Mouse (Mus musculus) left cerebral cortex, adult 11 months (tissue): Measurements from ENCODE around the gene Asf1b.
"Not testable (repeated sequence)": the region's sequence is repeated elsewhere in the genome, so short reads cannot be mapped to it uniquely, and the experiment has no call there.

Experiments used
- DNase-seq: peaks from one replicate; pipeline ENCODE4 v3.0.0; 2022; ENCODE audit warnings: low spot score

Asf1b gene

DNA sequence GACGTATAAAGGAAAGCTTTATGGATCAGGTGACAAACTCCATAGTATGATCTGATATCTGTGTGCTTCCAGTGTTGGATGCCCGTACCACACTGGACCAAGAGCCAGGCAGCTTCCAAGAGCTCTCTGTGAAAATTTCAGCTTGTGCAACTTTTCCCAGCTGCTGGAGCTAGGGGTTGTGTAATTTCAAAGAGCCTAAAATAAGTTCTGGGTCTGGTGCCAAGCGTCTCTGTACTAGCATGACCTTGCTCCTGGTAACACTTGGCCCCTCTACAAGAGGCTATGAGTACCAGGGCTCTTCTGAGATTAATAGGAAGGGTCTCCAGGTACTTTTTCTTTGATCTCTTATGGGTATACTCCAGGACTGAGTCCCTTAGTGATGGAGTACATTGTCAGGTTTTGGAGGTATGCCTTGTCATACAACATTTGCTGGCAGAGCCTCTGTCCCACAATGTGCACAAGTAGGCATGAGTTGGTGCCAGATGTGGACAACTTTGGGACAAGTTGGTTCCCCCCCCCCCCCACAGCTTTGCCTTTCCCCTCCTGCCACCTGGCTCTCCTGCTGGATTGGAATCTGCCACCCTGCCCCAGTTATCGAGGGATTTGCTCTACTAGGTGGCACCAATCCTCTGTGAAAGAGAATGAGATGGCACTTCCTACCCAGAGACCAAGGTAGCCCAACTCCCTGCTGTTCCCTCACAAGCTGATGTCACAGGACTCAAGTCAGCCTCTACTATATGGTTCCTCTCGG is 8.9 kb downstream of the Asf1b start:
- no peak for DNase-seq

- DNase-seq = no peak
Measured at GRCm38 (mm10) chr8:83967701-83968100, 12.4 kb downstream of the Asf1b start.

- DNase-seq = no peak
Measured at GRCm38 (mm10) chr8:83971121-83971520, 15.8 kb downstream of the Asf1b start.

- DNase-seq = no peak
Measured at GRCm38 (mm10) chr8:83971661-83972060, 16.4 kb downstream of the Asf1b start.

DNA sequence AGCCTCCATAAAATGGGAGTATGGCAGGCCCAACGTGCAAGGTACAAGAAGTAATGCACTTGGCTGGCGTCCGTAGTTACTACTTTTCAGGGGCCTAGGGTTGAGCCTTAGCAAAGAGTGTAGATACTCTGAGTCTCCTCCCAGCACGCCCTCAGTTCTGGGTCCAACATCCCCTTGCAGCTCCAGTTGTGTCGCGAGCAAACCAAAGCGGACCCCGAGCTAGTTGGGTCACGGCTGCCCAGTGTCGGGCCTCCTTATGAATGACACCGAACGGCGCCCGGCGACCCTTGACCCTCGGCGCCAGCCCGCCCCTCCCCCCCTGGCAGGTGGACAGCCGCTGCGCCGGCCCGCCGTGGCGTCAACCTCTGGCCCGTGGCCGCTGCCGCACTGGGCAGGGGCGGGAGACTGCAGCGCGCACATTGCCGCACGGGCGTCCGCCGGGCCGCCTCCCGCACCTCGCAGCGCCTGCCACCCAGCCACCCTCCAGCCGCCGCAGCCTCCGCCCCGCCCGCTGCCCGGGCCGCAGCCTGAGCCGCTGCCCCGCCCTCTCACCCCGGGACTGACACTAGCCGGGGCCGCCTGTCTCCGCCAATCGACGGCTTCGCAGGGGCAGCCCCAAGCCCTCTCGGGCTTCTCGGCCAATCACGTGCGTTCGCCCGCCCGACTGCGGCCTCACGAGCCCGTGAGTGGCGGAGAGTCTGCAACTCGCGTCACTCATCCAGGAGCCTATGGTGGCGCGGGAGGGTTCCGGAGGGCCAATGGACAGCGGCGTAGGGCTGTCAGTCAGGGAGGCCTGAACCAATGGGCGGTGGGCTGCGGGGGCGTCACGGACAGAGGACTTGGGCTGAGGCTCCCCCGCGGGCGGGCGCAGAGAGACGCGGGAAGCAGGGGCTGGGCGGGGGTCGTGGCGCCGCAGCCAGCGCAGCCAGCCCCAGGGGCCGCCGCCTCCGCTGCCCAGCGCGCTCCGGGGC is 17.1 kb downstream of the Asf1b start, which contains the start of gene Prkaca:
Gene Prkaca, plus strand, starts transcription at position 844 of the 971 bp plus-strand sequence.
- peak; percentile 99 for DNase-seq

DNA sequence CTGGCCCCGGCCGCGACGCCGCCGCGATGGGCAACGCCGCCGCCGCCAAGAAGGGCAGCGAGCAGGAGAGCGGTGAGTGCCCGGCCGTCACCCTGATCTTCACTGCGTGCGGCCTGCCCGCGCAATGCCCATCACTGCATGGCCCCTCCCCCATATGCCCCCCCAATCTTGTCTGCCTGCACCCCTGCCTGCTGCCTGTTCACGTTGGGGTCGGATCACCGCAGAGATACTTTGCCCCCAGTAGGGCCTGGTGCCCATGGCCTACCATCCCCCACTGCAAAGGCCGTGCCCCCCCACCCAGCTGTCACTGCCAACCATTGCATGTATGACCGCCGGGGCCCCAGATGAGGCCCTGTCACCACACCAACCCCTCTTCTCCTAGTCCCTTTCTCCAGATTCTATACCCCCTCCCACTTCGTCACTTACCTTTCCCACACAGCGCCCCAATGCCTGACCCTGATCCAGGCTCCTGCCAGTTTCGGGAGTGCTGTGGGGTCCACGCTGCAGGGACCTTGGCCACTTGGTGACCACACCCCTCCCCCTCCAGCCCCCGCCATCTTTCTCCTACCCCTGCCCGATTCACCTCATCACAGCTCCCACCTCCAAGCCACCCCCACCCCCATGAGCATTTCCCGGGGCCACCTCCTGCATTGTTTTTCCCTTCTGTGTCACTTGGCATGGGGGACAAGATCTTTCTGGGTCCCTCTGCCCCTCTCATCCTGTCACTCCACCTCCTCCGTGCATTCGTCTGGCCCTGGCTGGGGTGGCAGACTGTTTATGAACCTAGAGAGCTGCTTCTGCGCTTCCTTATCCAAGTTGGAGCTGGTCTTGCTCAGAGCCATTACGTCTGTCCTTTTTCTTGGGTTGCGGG is 18.1 kb downstream of the Asf1b start:
- DNase-seq = no peak

GRCm38 (mm10) chr8:83974521-83974920 is 19.2 kb downstream of the Asf1b start:
- no peak for DNase-seq

DNA sequence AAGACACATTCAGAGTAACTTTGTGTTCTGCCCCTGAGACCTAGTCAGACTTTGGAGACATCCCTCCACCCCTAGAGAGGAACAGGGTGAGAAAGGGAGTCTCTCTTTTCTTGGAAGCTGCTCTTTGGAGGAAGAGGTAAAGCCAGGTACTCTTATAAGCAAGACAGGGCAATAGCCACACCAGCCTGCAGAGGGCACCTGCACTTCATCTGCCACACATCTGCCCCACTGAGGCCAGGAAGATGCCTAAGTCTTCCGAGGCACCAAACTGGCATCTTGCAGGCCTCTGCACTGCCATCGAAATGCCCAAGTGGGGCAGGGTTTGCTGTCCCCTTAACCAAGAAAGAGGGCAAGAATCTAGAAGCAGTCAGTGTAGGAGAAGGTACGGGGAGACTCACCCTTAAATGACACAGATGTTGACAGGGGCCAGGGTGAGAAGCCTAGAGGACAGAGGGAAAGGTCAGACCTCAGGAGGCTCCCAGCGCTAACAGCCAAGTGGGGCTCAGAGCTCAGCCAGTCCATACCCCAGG is 20.9 kb downstream of the Asf1b start:
- DNase-seq = no peak

DNA sequence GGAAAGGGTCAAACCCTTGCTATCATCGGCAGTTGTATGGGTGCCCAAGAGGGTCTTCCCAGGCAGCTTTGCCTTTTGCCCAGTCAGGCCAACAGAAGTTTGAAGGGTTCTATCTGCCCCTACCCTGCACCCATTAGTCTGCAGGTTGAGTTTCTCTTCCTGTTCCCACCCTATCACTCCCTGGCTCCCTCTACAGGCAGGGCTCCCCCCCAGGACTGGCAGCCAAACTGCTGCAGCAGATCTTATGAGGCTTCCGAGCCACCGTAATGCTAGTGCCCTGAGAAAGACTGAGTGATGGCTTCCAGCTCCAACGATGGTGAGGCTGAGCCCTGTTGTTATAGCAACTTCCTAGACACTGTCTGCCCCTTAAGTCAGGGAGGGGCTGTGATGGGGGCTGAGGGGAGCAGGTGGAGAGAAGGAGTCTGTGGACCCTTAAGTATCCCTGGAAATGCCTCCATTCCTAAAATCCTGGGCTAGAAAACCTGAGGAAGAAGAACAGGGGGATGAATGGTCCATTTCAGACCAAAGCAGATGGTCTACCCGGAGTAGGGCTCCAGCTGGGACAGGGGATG is 21.6 kb downstream of the Asf1b start:
- DNase-seq = no peak

DNA sequence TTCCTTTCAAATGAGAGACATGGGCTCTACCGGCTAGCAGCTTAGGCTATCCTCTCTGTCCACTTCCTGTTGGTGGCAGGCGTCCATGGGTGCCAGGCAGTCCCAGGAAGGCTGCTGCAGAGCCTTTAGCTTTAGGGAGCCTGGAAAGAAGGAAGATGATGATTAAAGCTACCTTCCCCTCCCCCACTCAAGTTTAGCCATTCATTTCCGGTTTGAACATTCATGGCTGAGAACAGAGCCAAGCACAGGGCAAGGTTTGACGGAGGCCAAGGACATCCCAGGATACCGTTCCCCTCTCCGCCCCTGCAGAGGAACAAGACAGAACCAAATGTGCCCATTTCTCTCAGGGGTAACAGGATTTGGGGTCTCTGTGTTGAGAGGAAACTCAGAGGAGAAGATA is 22.3 kb downstream of the Asf1b start:
- no peak for DNase-seq

- no peak for DNase-seq
Measured at GRCm38 (mm10) chr8:83978200-83978599, 22.9 kb downstream of the Asf1b start.

DNA sequence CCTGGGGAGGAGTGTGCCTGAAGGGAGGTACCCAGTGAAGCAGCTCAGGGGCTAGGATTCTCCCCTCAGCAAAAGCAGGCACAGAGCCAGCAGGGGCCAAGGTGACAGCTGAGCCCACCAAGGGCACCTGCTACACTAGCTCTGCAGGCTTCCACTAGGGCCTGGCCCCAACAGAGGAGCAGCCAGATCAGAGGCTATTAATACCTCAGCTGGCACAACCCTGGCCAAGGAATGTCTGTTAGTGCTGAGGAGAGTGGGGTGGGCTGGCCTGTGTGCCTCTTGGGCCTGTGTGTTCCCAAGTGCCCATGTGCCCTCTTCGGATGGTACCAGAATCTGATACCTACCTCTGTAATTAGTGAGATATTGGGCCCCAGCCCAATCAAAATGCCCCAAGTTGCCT is 24.9 kb downstream of the Asf1b start:
- DNase-seq = no peak

- no peak for DNase-seq
Measured at GRCm38 (mm10) chr8:83980845-83981244, 25.5 kb downstream of the Asf1b start.

DNA sequence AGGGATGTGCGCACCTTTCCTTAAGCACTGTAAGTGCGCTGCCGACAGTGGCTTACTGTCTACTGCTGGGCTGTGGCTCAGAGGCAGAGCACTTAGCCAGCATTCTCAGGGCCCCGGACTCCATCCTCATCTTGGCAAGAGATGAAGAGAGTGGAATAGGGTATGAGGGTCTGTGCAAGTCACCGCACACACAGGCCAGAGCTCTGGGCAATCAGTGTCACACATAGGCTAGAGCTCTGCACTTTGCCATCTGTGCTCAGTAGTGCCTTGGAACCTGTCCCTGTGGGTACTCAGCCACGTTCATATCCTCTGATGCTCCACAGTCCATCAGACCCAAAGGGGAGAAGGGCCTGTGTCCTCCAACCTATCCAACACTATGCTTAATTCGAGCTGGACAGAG is 26.2 kb downstream of the Asf1b start:
- DNase-seq = no peak

- DNase-seq = no peak
Measured at GRCm38 (mm10) chr8:83982449-83982848, 27.1 kb downstream of the Asf1b start.

- DNase-seq = not testable (repeated sequence)
Measured at GRCm38 (mm10) chr8:83983222-83983621, 27.9 kb downstream of the Asf1b start.

DNA sequence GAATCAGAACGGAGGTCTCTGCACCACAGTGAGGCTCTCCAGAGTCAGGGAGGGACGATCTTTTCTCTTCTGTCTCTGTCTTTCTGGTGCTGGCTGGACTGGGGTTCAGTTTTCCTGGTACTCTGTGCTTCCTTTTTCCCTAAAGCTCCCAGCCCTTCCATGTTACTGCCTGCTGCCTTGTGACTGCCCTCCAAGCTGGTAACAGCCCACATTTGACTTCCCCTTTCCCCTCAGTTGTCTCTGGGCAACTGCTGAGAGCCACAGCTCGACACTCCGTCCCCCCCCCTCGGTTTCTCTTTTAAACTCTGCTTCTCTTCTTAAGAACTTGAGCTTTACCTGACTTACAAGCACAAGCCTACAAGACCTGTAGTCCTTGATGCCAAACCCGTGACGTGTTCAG is 33.9 kb downstream of the Asf1b start:
- no peak for DNase-seq

DNA sequence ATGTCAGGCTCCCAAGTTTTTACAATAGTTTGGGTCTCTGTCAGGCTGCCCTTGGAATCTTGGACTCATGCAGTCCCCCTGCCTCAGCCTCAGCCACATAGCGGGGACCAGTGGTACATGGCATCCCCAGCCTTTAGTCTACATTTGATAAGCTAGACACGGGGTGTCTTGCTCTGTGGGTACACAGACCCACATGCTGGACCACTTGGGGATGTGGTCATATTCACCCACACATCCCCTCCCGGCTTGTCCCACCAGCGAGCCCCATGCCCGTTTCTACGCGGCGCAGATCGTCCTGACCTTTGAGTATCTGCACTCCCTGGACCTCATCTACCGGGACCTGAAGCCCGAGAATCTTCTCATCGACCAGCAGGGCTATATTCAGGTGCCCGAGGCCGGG is 34.9 kb downstream of the Asf1b start:
- no peak for DNase-seq

- no peak for DNase-seq
Measured at GRCm38 (mm10) chr8:83992488-83992887, 37.2 kb downstream of the Asf1b start.

- no peak for DNase-seq
Measured at GRCm38 (mm10) chr8:83994030-83994429, 38.7 kb downstream of the Asf1b start.

- no peak for DNase-seq
Measured at GRCm38 (mm10) chr8:83995973-83996372, 40.7 kb downstream of the Asf1b start.
